Mouse (Mus musculus): Measurements from ENCODE around the gene Serpinb1b. TPM values are rescaled to one million over a fixed set of nuclear protein-coding genes. Genes with fewer than 3 reads are reported as not detected.

Gene Serpinb1b
- total RNA-seq, 4 experiments from 2014 or later, result not detected

GRCm38 (mm10) chr13:33091306-33091705, 12.9 kb downstream of the Serpinb1b start:
- DNase-seq (ENCODE audit: low spot score in 2 of 2), result no peak

DNA sequence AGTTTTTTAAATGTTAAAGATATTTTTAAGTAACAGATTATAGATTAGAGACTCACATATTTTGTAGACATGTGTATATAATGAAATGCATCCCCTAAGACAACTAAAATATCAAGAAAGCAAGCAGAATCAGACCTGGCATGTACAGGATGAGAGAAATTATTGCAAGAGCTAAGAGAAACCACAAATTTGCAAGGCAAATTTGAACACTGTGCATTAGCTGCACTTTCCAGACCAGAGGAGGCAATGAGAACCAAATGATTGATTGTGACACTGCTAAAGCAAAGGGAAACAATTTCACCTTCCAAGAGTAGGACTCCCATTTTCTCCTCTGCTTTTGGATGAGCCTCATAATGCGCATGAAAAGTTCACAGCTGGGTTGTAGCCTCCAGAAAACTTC, 17.2 kb downstream of the Serpinb1b start:
- no peak for DNase-seq (ENCODE audit: low spot score in 2 of 2)

DNA sequence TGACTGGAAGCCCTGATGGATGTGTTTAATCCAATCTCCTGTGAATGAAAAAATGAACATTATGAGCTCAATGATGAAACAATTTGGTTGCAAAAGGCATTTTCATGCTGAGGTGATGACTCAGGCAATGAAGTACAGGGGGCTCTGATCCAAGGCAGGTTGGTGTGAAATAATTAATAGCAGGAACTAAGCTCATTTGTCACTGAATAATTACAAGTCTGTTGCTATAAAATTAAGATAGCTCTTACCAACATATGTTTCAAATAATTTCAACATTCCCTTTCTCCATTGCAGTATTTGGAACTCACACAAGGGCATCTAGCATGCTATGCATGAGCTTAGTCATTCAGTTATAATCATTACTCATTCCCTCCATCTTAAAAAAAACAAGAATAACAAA, 27.3 kb downstream of the Serpinb1b start:
- no peak for DNase-seq (ENCODE audit: low spot score in 2 of 2)

DNA sequence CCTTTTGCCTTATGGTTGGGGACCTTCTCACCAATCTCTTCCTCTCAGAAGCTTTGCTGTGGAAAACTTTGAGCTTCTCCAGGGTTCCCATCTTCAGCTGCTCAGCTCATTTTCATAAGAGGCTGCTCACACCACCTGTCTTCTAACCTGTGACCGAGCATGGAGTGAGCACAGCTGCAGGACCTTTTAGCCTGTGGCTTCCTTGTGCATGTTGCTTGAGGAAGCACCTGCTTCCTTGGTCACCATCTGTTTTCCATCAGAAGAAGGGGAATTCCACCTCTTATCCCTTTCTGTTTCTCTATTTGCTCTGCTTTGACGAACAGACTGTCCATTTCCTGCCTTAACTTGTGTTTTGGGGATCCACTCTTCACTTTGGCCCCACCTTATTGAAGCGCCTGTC, 34.7 kb downstream of the Serpinb1b start:
- no peak for DNase-seq (ENCODE audit: low spot score in 2 of 2)

GRCm38 (mm10) chr13:33137717-33138116, 59.3 kb downstream of the Serpinb1b start:
- no peak for DNase-seq (ENCODE audit: low spot score in 2 of 2)

- no peak for DNase-seq (ENCODE audit: low spot score in 2 of 2)
Measured at GRCm38 (mm10) chr13:33141435-33141834, 63.1 kb downstream of the Serpinb1b start.

Other genes with a start within 250 kb of the Serpinb1b start
- 1 to 10 TPM; 1.7 to 3.9 (median 3.1) TPM for gene Serpinb1a, start 227.4 kb upstream of the Serpinb1b start, total RNA-seq (2022)
- 1 to 10 TPM; 1.2 to 3.9 (median 2.1) TPM for gene Serpinb1c, start 180.4 kb upstream of the Serpinb1b start, total RNA-seq (2022)
- gene Serpinb6b, start 113.4 kb upstream of the Serpinb1b start, total RNA-seq (2022), result 1 to 10 TPM; 1.6 to 2.7 (median 2.3) TPM
- 1 to 10 TPM; 1.5 to 2.5 (median 1.9) TPM for gene Serpinb9, start 75.3 kb upstream of the Serpinb1b start, total RNA-seq (2022)
- not detected for gene Serpinb9b, start 51.2 kb upstream of the Serpinb1b start, total RNA-seq (2022)
- gene Serpinb9c, start 81.2 kb downstream of the Serpinb1b start, total RNA-seq (2022), result not detected
- not detected for gene Serpinb9d, start 114.4 kb downstream of the Serpinb1b start, total RNA-seq (2022)
- not detected for gene Serpinb9e, start 171.0 kb downstream of the Serpinb1b start, total RNA-seq (2022)
- gene Serpinb9f, start 245.5 kb downstream of the Serpinb1b start, total RNA-seq (2022), result not detected

Measured in gastrocnemius, adult 8-10 months (tissue).